In the genomic region with DNA sequence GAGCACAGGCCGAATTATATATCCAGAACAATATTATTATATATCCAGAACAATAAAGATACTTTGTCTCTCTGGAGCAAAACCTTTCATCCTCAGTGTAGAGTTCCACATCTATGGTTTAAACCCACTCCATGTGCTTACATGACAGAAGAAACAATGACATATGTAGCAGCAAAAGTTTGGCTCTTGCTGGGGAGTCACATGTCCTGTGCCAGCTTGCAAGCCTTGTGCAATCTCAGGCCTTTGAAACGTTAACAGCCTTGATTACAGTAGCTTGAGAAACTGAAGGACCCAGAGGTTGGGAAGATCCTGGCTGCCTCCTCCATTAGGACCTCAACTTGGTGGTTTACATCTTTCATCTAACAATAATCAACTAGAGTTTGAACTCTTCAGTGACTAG, we compare ENCODE assay signal across 9 mouse cellular contexts.
"Had no signal": no experiment of that assay in that cellular context is flagged by ENCODE, and none has a peak within 500 bp of the region (broad histone marks: within the 10 kb centered on the region; RNA-seq: fewer than 3 reads in every experiment).

No protein-coding gene starts in this region.

- DNase-seq: kidney, postnatal 25 days; layer of hippocampus, postnatal 36 days; liver, embryonic 13.5 days; lung, adult 2 months; lung, postnatal 14 days; retina, postnatal 1 day; right cerebral cortex, postnatal 25 days; spleen, adult 18-20 months; thymus, postnatal 25 days had no signal
